Mouse (Mus musculus): ENCODE data around the gene Cbl. TPM values are rescaled to one million over a fixed set of nuclear protein-coding genes. Genes with fewer than 3 reads are reported as not detected.

The Cbl gene
- polyA plus RNA-seq, 1 experiment from 2014 or later, result 5.1 TPM

GRCm38 (mm10) chr9:44130581-44131275, 103.1 kb downstream of the Cbl start:
- H3K36me3 ChIP-seq (replicated peaks), result no peaks in the 10 kb centered on the region
- ATAC-seq (ENCODE audit: insufficient read depth), result peak; percentile 47
- H3K27ac ChIP-seq (replicated peaks), result peak overlapping the region; percentile 57; the same call in 1 of the 2 replicates
- H3K9me3 ChIP-seq (replicated peaks), result no peaks in the 10 kb centered on the region
- peak overlapping the region; percentile 34; the same call in 1 of the 2 replicates for H3K4me3 ChIP-seq (replicated peaks)
- H3K9ac ChIP-seq, result no peak overlapping the region
- peaks cover 80% of the 10 kb centered on the region for H3K27me3 ChIP-seq
- H3K4me1 ChIP-seq (replicated peaks), result peaks cover 43% of the 10 kb centered on the region
- H3K4me2 ChIP-seq, result peak overlapping the region; percentile 63
- 16% methylated on average over 19 of the region's 19 CpGs for WGBS (ENCODE audit: insufficient replicate concordance)

- 1% methylated on average over 27 of the region's 27 CpGs for WGBS (ENCODE audit: insufficient replicate concordance)
- Histone ChIP-seq H3K36me3 (replicated peaks) (no peaks in the 10 kb centered on the region), H3K4me3 (replicated peaks) (peak overlapping the region; percentile 34), H3K9me3 (replicated peaks) (no peaks in the 10 kb centered on the region), H3K9ac (no peak overlapping the region), H3K27ac (replicated peaks) (peak overlapping the region; percentile 57), H3K4me1 (replicated peaks) (peaks cover 36% of the 10 kb centered on the region), H3K4me2 (peak overlapping the region; percentile 63), H3K27me3 (peaks cover 73% of the 10 kb centered on the region)
- ATAC-seq (ENCODE audit: insufficient read depth), result peak; percentile 47
These were observed 103.8 kb downstream of the Cbl start for GRCm38 (mm10) chr9:44130034-44130433.

GRCm38 (mm10) chr9:44129633-44130032, 104.2 kb downstream of the Cbl start:
- Histone ChIP-seq H3K36me3 (replicated peaks) (no peaks in the 10 kb centered on the region), H3K4me2 (peak overlapping the region; percentile 63), H3K27me3 (peaks cover 69% of the 10 kb centered on the region), H3K4me3 (replicated peaks) (peak overlapping the region; percentile 34), H3K27ac (replicated peaks) (peak overlapping the region; percentile 53), H3K4me1 (replicated peaks) (peaks cover 32% of the 10 kb centered on the region), H3K9ac (no peak overlapping the region), H3K9me3 (replicated peaks) (no peaks in the 10 kb centered on the region)
- WGBS (ENCODE audit: insufficient replicate concordance), result 5% methylated on average over 9 of the region's 9 CpGs
- ATAC-seq (ENCODE audit: insufficient read depth), result peak; percentile 14; the same call in 1 of the 2 replicates

GRCm38 (mm10) chr9:44127351-44127801, 106.5 kb downstream of the Cbl start:
- 49% methylated on average over 3 of the region's 3 CpGs for WGBS (ENCODE audit: insufficient replicate concordance)
- no peaks in the 10 kb centered on the region for H3K36me3 ChIP-seq (replicated peaks)
- H3K27ac ChIP-seq (replicated peaks), result no peak overlapping the region
- no peak for ATAC-seq (ENCODE audit: insufficient read depth)
- no peak overlapping the region for H3K4me2 ChIP-seq
- H3K9ac ChIP-seq, result no peak overlapping the region
- peaks cover 47% of the 10 kb centered on the region for H3K27me3 ChIP-seq
- H3K4me1 ChIP-seq (replicated peaks), result peaks cover 25% of the 10 kb centered on the region
- no peak overlapping the region for H3K4me3 ChIP-seq (replicated peaks)
- H3K9me3 ChIP-seq (replicated peaks), result no peaks in the 10 kb centered on the region

- H3K4me2 ChIP-seq, result no peak overlapping the region
- ATAC-seq (ENCODE audit: insufficient read depth), result no peak
- no peak overlapping the region for H3K27ac ChIP-seq (replicated peaks)
- 50% methylated on average over 3 of the region's 3 CpGs for whole genome bisulfite sequencing (ENCODE audit: insufficient replicate concordance)
- peaks cover 25% of the 10 kb centered on the region for H3K4me1 ChIP-seq (replicated peaks)
- no peak overlapping the region for H3K9ac ChIP-seq
- no peaks in the 10 kb centered on the region for H3K9me3 ChIP-seq (replicated peaks)
- H3K27me3 ChIP-seq, result peaks cover 40% of the 10 kb centered on the region
- H3K36me3 ChIP-seq (replicated peaks), result no peaks in the 10 kb centered on the region
- H3K4me3 ChIP-seq (replicated peaks), result no peak overlapping the region
These were observed 107.1 kb downstream of the Cbl start for GRCm38 (mm10) chr9:44126746-44127145.

GRCm38 (mm10) chr9:44125546-44126428, 108.1 kb downstream of the Cbl start:
- peaks cover 25% of the 10 kb centered on the region for H3K4me1 ChIP-seq (replicated peaks)
- H3K9me3 ChIP-seq (replicated peaks), result no peaks in the 10 kb centered on the region
- peaks cover 31% of the 10 kb centered on the region for H3K27me3 ChIP-seq
- no peaks in the 10 kb centered on the region for H3K36me3 ChIP-seq (replicated peaks)
- H3K27ac ChIP-seq (replicated peaks), result no peak overlapping the region
- H3K9ac ChIP-seq, result no peak overlapping the region
- ATAC-seq (ENCODE audit: insufficient read depth), result no peak
- H3K4me3 ChIP-seq (replicated peaks), result no peak overlapping the region
- WGBS (ENCODE audit: insufficient replicate concordance), result 29% methylated on average over 18 of the region's 18 CpGs
- peak overlapping the region; percentile 43 for H3K4me2 ChIP-seq

GRCm38 (mm10) chr9:44125026-44125425, 108.8 kb downstream of the Cbl start:
- WGBS (ENCODE audit: insufficient replicate concordance), result 62% methylated on average over 5 of the region's 5 CpGs
- H3K36me3 ChIP-seq (replicated peaks), result no peaks in the 10 kb centered on the region
- peaks cover 23% of the 10 kb centered on the region for H3K27me3 ChIP-seq
- H3K9me3 ChIP-seq (replicated peaks), result no peaks in the 10 kb centered on the region
- no peak overlapping the region for H3K9ac ChIP-seq
- no peak overlapping the region for H3K27ac ChIP-seq (replicated peaks)
- no peak overlapping the region for H3K4me3 ChIP-seq (replicated peaks)
- H3K4me2 ChIP-seq, result no peak overlapping the region
- ATAC-seq (ENCODE audit: insufficient read depth), result no peak
- peaks cover 19% of the 10 kb centered on the region for H3K4me1 ChIP-seq (replicated peaks)

GRCm38 (mm10) chr9:44124317-44124716, 109.5 kb downstream of the Cbl start:
- Histone ChIP-seq H3K9me3 (replicated peaks) (no peaks in the 10 kb centered on the region), H3K4me2 (no peak overlapping the region), H3K27ac (replicated peaks) (no peak overlapping the region), H3K4me1 (replicated peaks) (peaks cover 13% of the 10 kb centered on the region), H3K4me3 (replicated peaks) (no peak overlapping the region), H3K9ac (no peak overlapping the region), H3K36me3 (replicated peaks) (no peaks in the 10 kb centered on the region), H3K27me3 (peaks cover 16% of the 10 kb centered on the region)
- WGBS (ENCODE audit: insufficient replicate concordance), result 64% methylated on average over 6 of the region's 6 CpGs
- ATAC-seq (ENCODE audit: insufficient read depth), result no peak

- Histone ChIP-seq H3K27me3 (no peaks in the 10 kb centered on the region), H3K4me3 (replicated peaks) (no peak overlapping the region), H3K4me1 (replicated peaks) (no peaks in the 10 kb centered on the region), H3K4me2 (no peak overlapping the region), H3K36me3 (replicated peaks) (no peaks in the 10 kb centered on the region), H3K27ac (replicated peaks) (no peak overlapping the region), H3K9me3 (replicated peaks) (no peaks in the 10 kb centered on the region), H3K9ac (no peak overlapping the region)
- 64% methylated on average over 8 of the region's 8 CpGs for WGBS (ENCODE audit: insufficient replicate concordance)
- no peak for ATAC-seq (ENCODE audit: insufficient read depth)
These were observed 113.8 kb downstream of the Cbl start for GRCm38 (mm10) chr9:44119948-44120465.

- no peak overlapping the region for H3K4me3 ChIP-seq (replicated peaks)
- 38% methylated on average over 5 of the region's 5 CpGs for WGBS (ENCODE audit: insufficient replicate concordance)
- no peaks in the 10 kb centered on the region for H3K9me3 ChIP-seq (replicated peaks)
- no peaks in the 10 kb centered on the region for H3K36me3 ChIP-seq (replicated peaks)
- no peak overlapping the region for H3K9ac ChIP-seq
- no peaks in the 10 kb centered on the region for H3K27me3 ChIP-seq
- H3K27ac ChIP-seq (replicated peaks), result no peak overlapping the region
- H3K4me2 ChIP-seq, result no peak overlapping the region
- ATAC-seq (ENCODE audit: insufficient read depth), result no peak
- H3K4me1 ChIP-seq (replicated peaks), result peaks cover 9% of the 10 kb centered on the region
These were observed 114.8 kb downstream of the Cbl start for GRCm38 (mm10) chr9:44119011-44119410.

GRCm38 (mm10) chr9:44116182-44116581, 117.7 kb downstream of the Cbl start:
- H3K9ac ChIP-seq, result no peak overlapping the region
- no peaks in the 10 kb centered on the region for H3K9me3 ChIP-seq (replicated peaks)
- H3K4me1 ChIP-seq (replicated peaks), result peaks cover 16% of the 10 kb centered on the region
- no peak for ATAC-seq (ENCODE audit: insufficient read depth)
- H3K4me3 ChIP-seq (replicated peaks), result no peak overlapping the region
- no peaks in the 10 kb centered on the region for H3K27me3 ChIP-seq
- WGBS (ENCODE audit: insufficient replicate concordance), result 66% methylated on average over 4 of the region's 4 CpGs
- H3K4me2 ChIP-seq, result no peak overlapping the region
- H3K36me3 ChIP-seq (replicated peaks), result no peaks in the 10 kb centered on the region
- no peak overlapping the region for H3K27ac ChIP-seq (replicated peaks)

Measured in liver, embryonic 15.5 days (tissue).